Mouse (Mus musculus) regulatory T cell (primary cell): ENCODE results near the gene Emc4.

Experiments
- in situ Hi-C: fragments of 300-600 bp; cut with MboI, MseI; formaldehyde crosslinking; loops from one replicate; pipeline ENCODE4 v1.15.1; 2025; ENCODE audit warnings: high pct_unique_total_duplicates

The Emc4 gene

DNA sequence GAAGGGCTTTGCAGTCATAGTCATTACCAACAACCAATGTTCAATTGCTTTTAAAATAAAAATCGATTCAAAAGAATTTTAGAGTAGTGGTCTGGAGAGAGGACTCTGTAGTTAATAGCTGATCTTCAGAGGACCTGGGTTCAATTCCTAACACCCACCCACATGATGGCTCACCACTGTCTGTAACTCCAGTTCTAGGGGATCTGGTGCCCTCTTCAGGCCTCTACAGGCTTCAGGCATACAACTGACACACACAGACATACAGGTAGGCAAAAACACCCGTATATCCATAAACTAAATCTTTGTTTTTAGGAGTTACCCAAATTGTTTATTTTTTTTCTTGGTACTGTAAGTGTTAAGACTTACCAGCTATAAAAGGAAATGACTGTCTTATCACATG, 28.1 kb downstream of the Emc4 start:
- in situ Hi-C loops, result no loop called here

DNA sequence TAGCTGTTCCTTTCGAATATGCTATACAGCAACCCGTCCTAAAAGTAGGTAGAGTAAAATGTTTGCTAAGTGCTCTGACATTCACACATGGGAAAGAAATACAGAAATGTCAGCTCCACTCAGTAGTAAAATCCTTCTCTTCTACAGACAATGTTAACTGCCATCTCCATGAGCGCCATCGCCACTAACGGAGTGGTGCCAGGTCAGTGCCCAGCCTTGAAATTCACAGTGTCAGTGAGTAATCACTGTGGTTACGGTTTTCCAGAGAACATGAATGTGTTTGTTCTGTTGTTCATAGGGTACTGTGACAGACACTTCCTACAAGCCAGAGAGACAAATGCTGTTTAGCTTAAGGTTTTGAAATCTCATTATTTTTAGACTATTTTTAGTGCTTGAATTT, 30.6 kb downstream of the Emc4 start:
- in situ Hi-C loops, result no loop called here

DNA sequence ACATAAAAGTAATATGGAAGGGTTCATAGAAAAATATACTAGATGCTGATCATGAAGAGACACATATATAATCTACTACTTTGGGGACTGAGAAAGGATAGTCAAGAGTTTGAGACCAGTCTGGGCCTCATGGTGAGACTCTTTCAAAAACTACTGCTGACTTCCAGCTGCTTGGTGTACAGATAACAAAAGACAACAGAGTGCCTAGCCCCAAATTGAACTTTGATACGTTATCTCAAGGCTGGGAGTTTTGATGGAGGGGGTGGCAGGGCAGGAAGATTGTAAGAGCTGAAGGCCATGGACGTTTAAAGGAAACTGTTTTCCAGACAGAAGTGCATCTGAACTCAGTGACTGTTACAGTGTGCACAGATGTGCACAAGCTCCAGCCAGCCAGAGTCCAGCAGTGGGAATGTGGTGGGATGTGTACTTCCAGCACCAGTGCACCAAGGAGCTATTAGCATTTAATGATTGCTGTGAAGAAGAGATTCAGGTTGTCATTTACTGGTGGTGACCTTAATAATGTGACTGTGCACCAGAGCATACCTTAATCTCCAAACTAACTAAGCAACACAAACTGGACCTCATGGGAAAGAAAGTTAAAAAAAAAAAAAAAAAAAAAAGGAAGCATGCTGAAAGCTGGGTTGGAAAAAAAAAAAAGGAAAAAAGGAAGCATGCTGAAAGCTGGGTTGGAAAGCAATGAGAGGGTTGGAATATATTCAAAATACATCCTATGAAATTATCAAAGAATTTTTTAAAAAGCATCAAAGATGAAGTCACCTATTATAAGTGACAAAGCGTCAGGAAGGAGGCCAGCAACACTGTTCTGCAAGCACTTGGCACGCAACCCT, 35.6 kb downstream of the Emc4 start:
- in situ Hi-C loops, result no loop called here

DNA sequence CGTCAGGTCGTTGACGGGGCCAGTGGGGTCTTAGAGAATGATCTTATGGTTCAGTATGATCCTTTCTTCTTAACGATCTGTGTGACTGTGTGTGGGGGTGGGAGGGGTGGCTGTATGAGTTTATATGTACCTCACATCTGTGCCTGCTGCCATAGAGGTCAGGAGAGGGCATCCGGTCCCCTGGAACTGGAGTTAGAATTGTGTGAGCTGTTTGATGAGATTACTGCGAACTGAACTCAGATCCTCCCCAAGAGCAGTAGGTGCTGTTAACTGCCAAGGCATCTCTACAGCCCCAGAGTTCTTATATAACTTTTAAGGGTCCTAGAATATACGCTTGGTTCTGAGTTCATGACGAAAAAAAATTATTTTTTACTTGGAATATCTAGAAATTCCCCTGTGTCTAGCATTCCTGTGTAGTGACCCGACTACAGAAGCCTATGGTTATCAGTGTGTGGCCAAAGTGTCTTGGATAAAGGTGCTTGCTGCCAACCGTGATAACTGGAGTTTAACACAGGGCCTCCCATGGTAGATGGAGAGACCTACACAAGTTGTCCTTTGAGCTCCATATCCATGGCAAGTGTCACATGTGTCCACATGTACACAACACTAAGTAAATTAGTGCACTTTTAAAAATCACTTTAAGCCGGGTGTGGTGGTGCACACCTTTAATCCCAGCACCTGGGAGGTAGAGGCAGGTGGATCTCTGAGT, 39.6 kb downstream of the Emc4 start:
- in situ Hi-C loops, result no loop called here

DNA sequence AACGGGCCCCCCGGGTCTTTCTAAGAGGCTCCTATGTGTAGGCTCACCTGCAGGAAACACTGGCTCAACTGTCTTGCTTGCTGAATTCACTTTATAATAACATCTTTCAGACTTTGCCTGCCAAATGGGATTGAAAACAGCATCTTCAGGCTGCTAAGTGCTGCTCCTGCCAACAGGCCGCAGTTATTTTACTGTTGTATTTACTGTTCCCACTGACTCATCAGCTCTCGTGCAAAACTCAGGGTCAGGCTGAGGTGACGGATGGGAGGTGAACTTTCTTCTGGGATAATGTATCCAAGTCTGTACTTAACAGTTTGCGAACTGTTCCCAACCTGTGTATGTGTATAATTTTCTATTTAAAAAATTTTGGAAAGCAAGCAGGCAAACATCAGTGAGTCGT, 48.9 kb downstream of the Emc4 start:
- in situ Hi-C loops, result no loop called here

DNA sequence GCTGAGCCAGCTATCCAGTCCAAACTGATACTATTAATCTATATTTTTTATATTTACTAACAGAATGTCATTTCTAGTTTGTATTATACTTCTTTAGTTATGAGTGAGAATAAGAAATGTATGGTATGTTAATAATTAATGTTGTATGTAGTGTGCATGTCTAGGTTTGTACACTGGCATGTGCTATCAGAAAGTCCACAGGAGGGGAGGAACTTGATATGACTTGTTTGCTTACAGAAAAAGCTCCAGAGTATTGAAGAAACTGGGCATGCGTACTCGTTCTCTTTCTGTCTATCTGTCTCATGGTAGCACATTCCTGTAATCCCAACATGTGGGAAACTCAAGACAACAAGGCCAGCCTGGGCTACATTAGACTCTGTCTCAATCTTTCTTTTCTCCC, 49.6 kb downstream of the Emc4 start:
- in situ Hi-C loops, result no loop called here

DNA sequence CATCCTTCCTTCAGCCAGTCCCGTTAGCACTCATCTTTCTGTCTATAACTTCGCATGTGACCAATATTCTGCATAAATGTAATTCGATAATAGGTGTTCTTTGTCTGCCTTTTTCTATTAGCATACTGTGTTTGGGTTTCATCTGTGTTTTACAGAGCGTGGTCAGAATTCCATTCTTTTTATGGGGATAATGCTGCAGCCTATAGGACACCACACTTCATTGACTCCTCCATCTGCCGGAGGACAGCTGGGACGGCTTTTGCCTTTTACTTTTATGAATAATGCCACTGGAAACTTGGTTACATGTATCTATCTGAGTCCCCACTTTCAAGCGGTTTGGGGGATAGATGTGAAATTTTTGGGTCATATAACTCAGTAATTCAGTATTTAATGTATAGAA, 52.2 kb downstream of the Emc4 start:
- in situ Hi-C loops, result no loop called here
